Mouse (Mus musculus) hindbrain, postnatal 0 days (tissue): ENCODE data around the gene Cyb5r1. TPM values are rescaled to one million over a fixed set of nuclear protein-coding genes. Genes with fewer than 3 reads are reported as not detected.

Source experiments
- ATAC-seq: fragments of 200-750 bp; cut with Nextera tagmentation; 2 replicates; pipeline ENCODE4 v1.8.0; 2017; ENCODE audit warnings: mild to moderate bottlenecking, moderate TSS enrichment, moderate library complexity
- DNase-seq: peaks from one replicate; pipeline ENCODE4 v3.0.0-alpha.2; 2015; ENCODE audit warnings: low spot score
- H3K27ac ChIP-seq: fragments of 300-500 bp; sonication (generic); 2 replicates; pipeline ENCODE4 v1.5.1; 2014; ENCODE audit warnings: mild to moderate bottlenecking
- H3K27me3 ChIP-seq: fragments of 300-500 bp; sonication (generic); 2 replicates; pipeline ENCODE4 v1.6.1; 2014; ENCODE audit warnings: low read length, mixed read lengths; ENCODE audit not compliant: insufficient read depth
- H3K36me3 ChIP-seq: fragments of 300-500 bp; sonication (generic); 2 replicates; pipeline ENCODE4 v1.6.1; 2014; ENCODE audit warnings: low read length, mixed read lengths; ENCODE audit not compliant: insufficient read depth
- H3K4me1 ChIP-seq: fragments of 300-500 bp; sonication (generic); 2 replicates; pipeline ENCODE4 v1.6.1; 2014; ENCODE audit warnings: antibody characterized with exemption, low read length, mixed read lengths; ENCODE audit not compliant: insufficient read depth
- H3K4me2 ChIP-seq: fragments of 300-500 bp; sonication (generic); 2 replicates; pipeline ENCODE4 v1.6.1; 2014; ENCODE audit warnings: low read depth, mild to moderate bottlenecking, low read length, moderate library complexity, mixed read lengths
- H3K4me3 ChIP-seq: fragments of 300-500 bp; sonication (generic); 2 replicates; pipeline ENCODE4 v1.5.1; 2014; ENCODE audit warnings: low read length
- H3K9ac ChIP-seq: fragments of 300-500 bp; sonication (generic); replicated peaks from 2 replicates; pipeline ENCODE4 v1.6.1; 2014; ENCODE audit warnings: mild to moderate bottlenecking, low read length, moderate library complexity, mixed read lengths
- H3K9me3 ChIP-seq: fragments of 300-500 bp; sonication (generic); 2 replicates; pipeline ENCODE4 v1.6.1; 2016; ENCODE audit warnings: low read length, mixed read lengths
- CTCF ChIP-seq: IDR thresholded peaks from 2 replicates; pipeline ENCODE4 v1.5.1; 2016; ENCODE audit warnings: antibody characterized with exemption, control low read depth, low read depth
- WGBS: fragments of 180-500 bp; shearing (Covaris S2); extraction: QIAGEN DNeasy Blood & Tissue Kit; methylation state at CpG from one replicate; pipeline ENCODE4 v1.1.7; 2014; 5-methylcytosine and 5-hydroxymethylcytosine counted together
- polyA plus RNA-seq: library from polyadenylated mRNA; unstranded; fragments of >200 nt; fragmentation: Nextera tagmentation; extraction: Ambion mirVana; gene quantifications from 2 replicates; pipeline ENCODE4 v1.2.1, GENCODE M21; 2015
- total RNA-seq: library from RNA; depleted of rRNA; stranded (reverse); fragments of >200 nt; gene quantifications from 2 replicates; pipeline ENCODE4 v1.2.3, GENCODE M21; 2014

The Cyb5r1 gene
- total and polyA plus RNA-seq, 2 experiments from 2014 or later = 10.8 to 11.2 TPM

DNA sequence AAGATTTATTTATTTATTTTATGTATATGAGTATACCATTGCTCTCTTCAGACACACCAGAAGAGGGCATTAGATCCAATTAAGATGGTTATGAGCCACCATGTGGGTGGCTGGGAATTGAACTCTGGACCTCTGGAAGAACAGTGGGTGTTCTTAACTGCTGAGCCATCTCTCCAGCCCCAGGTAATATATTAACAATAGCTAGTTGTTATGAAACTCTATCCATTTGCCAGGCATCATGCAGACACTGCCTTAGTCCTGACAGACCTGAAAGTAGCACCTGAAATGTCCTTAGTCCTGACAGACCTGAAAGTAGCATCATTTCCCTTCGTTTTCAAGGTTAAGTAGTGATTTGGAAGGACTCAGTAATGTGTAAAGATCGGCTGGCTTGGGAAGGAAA, 8.7 kb downstream of the Cyb5r1 start:
- H3K27ac ChIP-seq = no peak overlapping the region
- no peak overlapping the region for H3K9ac ChIP-seq
- H3K27me3 ChIP-seq = no peaks in the 10 kb centered on the region
- no peak for ATAC-seq
- H3K9me3 ChIP-seq = no peaks in the 10 kb centered on the region
- no peak overlapping the region for H3K4me2 ChIP-seq
- 64% methylated on average over 2 of the region's 2 CpGs for WGBS
- H3K36me3 ChIP-seq = no peaks in the 10 kb centered on the region
- no peak for DNase-seq
- H3K4me1 ChIP-seq = peaks cover 12% of the 10 kb centered on the region
- TF ChIP-seq CTCF = no peak
- H3K4me3 ChIP-seq = no peak overlapping the region

DNA sequence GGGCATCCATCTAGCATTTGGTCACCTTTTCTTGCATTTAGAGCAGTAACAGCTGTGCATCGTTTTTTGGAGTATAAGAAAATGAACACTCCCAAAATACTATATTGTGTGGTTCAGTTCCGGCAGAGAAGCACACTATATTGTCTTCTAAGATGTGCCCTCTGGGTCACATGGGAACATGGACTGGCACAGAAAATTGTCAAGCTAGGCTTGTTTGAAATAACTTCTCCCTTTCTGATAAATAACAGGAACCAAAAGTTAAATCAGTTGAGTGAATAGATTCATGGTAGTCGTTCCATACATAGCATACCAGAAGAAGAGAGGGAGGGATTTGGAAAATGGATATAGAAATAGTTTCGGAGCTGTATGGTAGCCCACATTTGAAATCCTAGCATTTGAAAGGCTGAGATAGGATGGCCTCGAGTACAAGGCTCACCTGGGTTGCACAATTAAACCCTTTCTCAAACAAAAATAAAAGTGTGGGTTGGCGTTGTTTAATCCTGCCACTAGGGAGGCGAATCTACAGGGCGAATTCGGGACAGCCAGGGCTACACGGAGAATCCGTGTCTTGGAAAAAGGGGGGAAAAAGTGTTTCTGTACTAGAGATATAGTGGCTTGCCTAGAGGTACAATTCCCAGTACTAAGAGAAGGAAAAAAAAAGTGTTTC, 9.3 kb downstream of the Cyb5r1 start:
- H3K36me3 ChIP-seq = no peaks in the 10 kb centered on the region
- H3K27me3 ChIP-seq = no peaks in the 10 kb centered on the region
- peak overlapping the region; percentile 96 for H3K4me3 ChIP-seq
- peak; percentile 59 for TF ChIP-seq CTCF
- H3K27ac ChIP-seq = peak overlapping the region; percentile 62
- 10% methylated on average over 11 of the region's 11 CpGs for WGBS
- H3K9me3 ChIP-seq = no peaks in the 10 kb centered on the region
- ATAC-seq = peak; percentile 62
- peak overlapping the region; percentile 76 for H3K4me2 ChIP-seq
- peaks cover 12% of the 10 kb centered on the region for H3K4me1 ChIP-seq
- DNase-seq = no peak
- peak overlapping the region; percentile 91; the same call in 1 of the 2 replicates for H3K9ac ChIP-seq

GRCm38 (mm10) chr1:134415168-134415831, 9.9 kb downstream of the Cyb5r1 start, which contains the start of gene Adipor1:
Gene Adipor1 (plus strand): TSS chr1:134415378.
- Histone ChIP-seq H3K27me3 (no peaks in the 10 kb centered on the region), H3K36me3 (no peaks in the 10 kb centered on the region), H3K27ac (peak within 1 kb of the TSS; percentile 91), H3K4me2 (peak within 1 kb of the TSS; percentile 76), H3K4me3 (peak within 1 kb of the TSS; percentile 96), H3K4me1 (peaks cover 12% of the 10 kb centered on the region), H3K9me3 (no peaks in the 10 kb centered on the region), H3K9ac (peak within 1 kb of the TSS; percentile 91)
- no peak for TF ChIP-seq CTCF
- under 1% methylated on average over 68 of the region's 77 CpGs for WGBS
- ATAC-seq (peak; percentile 100), DNase-seq (peak; percentile 98)

DNA sequence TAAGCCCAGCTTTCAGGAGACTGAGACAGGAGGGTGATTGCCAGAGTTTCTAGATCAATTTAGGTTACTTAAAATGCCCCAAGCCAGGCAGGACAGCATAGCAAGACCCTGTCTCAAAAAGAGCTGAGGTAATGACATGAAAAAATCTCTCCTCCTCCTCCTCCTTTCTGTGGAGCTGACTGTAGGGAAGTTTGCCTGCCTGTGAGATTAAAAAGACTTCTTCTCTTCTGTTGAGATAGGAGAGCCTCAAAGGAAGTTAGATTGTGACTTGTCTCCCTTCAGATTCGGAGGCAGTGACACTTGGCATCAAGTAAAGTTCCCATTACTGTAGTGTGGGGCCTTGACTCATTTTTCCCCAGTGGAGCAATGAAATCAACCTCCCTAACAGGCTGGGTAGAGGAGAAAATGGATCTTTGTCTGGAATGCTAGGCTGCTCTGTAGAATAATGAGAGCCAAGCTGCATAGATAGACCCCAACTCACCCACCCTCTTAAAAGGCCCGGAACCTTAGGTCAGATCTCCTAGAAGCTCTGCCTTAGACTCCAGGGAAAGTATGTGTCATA, 13.1 kb downstream of the Cyb5r1 start:
- H3K9ac ChIP-seq = no peak overlapping the region
- H3K4me3 ChIP-seq = no peak overlapping the region
- ATAC-seq = no peak
- H3K36me3 ChIP-seq = peaks cover 8% of the 10 kb centered on the region; the same call in 1 of the 2 replicates
- TF ChIP-seq CTCF = no peak
- H3K27me3 ChIP-seq = no peaks in the 10 kb centered on the region
- no peak overlapping the region for H3K4me2 ChIP-seq
- WGBS = 75% methylated on average over 2 of the region's 2 CpGs
- H3K4me1 ChIP-seq = peaks cover 12% of the 10 kb centered on the region
- H3K9me3 ChIP-seq = no peaks in the 10 kb centered on the region
- no peak for DNase-seq
- H3K27ac ChIP-seq = no peak overlapping the region

DNA sequence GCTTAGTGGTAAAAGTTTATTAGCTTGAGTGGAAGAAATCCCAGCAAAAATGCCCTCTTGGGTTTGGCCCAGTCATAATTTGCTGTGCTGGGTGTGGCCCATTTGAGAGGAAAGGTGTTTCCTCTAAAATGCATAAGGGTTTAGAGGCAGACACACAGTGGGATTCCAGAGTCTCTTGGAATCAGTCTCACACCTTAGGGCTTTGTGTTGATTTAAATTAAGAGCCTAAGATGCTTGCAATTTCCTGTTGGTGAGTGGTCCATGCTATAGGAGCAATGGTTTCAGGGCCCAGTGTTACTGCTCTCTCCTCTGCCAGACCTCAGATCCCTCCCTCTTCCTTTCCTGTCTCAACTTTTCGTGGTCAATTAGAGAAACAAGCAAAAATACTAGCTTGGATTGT, 13.8 kb downstream of the Cyb5r1 start:
- H3K4me1 ChIP-seq = peaks cover 12% of the 10 kb centered on the region

DNA sequence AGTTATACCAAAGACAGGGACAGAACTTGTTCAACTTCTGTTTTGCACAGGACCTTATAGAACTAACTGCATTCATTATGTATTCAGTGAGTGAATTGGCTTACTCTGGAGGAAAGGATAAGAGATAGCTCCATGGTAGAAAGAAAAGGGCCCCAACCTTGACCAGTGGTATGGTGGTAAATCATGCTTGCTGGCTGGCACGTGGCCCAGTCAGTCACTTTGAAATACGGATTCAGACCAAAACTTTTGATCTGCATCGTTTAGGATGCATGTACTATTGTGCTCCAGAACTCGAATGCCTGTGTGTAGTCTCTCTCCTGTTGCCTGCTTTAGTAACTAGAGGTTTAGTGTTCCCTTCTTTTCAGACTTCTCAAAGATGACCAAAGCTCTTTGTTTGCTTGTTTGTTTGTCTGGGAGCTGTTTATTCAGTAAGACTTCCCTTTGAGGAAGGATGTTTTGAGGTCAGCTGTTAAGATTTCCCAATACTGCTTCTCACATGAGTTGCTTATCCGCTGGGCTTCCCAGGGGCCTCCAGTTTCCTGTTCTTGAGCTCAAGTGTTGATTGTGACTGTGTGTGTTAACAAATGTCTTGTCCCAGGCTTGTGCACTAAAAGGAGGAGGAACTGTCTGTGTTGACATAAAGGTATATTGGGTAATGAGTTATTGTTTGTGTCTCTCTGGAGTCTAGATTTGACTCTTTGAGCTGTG, 14.5 kb downstream of the Cyb5r1 start:
- Histone ChIP-seq H3K36me3 (peaks cover 15% of the 10 kb centered on the region), H3K27me3 (no peaks in the 10 kb centered on the region), H3K4me3 (no peak overlapping the region), H3K4me2 (no peak overlapping the region), H3K9me3 (no peaks in the 10 kb centered on the region), H3K4me1 (peaks cover 8% of the 10 kb centered on the region), H3K27ac (0 out of 2 replicates have a peak overlapping the region, but pooled peaks have one; percentile 11), H3K9ac (no peak overlapping the region)
- ATAC-seq = no peak
- DNase-seq = no peak
- TF ChIP-seq CTCF = no peak
- 42% methylated on average over 5 of the region's 5 CpGs for WGBS

More for the DNA sequence above, 13.8 kb downstream of the Cyb5r1 start:
- Histone ChIP-seq H3K36me3 (peaks cover 8% of the 10 kb centered on the region; the same call in 1 of the 2 replicates), H3K27me3 (no peaks in the 10 kb centered on the region), H3K9me3 (no peaks in the 10 kb centered on the region), H3K4me2 (no peak overlapping the region), H3K4me3 (no peak overlapping the region), H3K27ac (no peak overlapping the region; the same call in 1 of the 2 replicates), H3K9ac (no peak overlapping the region)
- 65% methylated on average over 1 of the region's 1 CpGs for WGBS
- no peak for DNase-seq
- TF ChIP-seq CTCF = no peak
- ATAC-seq = no peak
